Mouse (Mus musculus): ENCODE data around the gene Krba1. TPM values are rescaled to one million over a fixed set of nuclear protein-coding genes. Genes with fewer than 3 reads are reported as not detected.

Krba1 gene
- total and polyA plus RNA-seq, 3 experiments = 4.8 to 8.7 TPM; not detected in 1

DNA sequence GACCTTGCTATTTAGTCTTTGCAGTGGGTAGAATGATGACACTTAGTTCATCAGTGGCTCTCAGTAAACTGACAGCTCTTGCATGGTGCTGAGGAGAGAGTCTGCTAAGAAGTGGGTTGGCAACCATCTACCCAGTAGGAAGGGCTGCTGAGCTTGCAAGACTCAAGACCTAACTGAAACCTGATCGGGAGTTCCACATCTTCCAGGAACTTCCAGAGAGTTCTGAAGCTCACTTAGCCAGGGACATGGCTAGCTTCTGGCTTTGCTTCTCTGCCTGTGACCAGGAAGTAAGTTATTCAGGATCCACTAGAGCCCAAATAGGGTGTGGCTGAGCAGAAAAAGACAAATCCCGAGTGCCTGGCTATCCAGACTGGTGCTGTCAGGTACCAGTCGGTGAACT is 17.3 kb downstream of the Krba1 start:
- no peak for DNase-seq (ENCODE audit: low read depth, low spot score)
- Histone ChIP-seq H3K9ac (ENCODE audit: control insufficient read depth, low read depth, low read length, poor library complexity, severe bottlenecking) (no peak overlapping the region), H3K27me3 (ENCODE audit: control insufficient read depth in 1 of 2, insufficient read depth in 2 of 2, low read length in 2 of 2) (no peaks in the 10 kb centered on the region), H3K36me3 (ENCODE audit: control insufficient read depth in 1 of 2, insufficient read depth in 2 of 2, low read length in 2 of 2) (no peaks in the 10 kb centered on the region), H3K4me1 (ENCODE audit: control insufficient read depth in 1 of 2, insufficient read depth in 2 of 2, low read length in 2 of 2) (no peaks in the 10 kb centered on the region), H3K79me2 (ENCODE audit: control insufficient read depth, insufficient read depth, low read length, poor library complexity) (no peaks in the 10 kb centered on the region), H3K27ac (ENCODE audit: control insufficient read depth, low read depth, low read length) (no peak overlapping the region), H3K9me3 (replicated peaks; ENCODE audit: insufficient read depth, low read length) (no peaks in the 10 kb centered on the region), H3K4me3 (ENCODE audit: control insufficient read depth in 1 of 2, insufficient read depth in 1 of 2, low read depth in 2 of 2, low read length in 2 of 2) (no peak overlapping the region)
- TF ChIP-seq TCF12 (IDR thresholded peaks at IDR 0.05; ENCODE audit: low read depth, low read length) (no peak), MAFK (IDR thresholded peaks at IDR 0.05; ENCODE audit: borderline replicate concordance, low read depth, low read length) (no peak), POLR2A (IDR thresholded peaks at IDR 0.05; ENCODE audit: control insufficient read depth in 1 of 2, insufficient read depth in 1 of 2, low read depth in 1 of 2, low read length in 2 of 2, poor library complexity in 1 of 2) (no peak), ZC3H11A (IDR thresholded peaks at IDR 0.05; ENCODE audit: low read depth, low read length) (no peak), SMC3 (IDR thresholded peaks at IDR 0.05; ENCODE audit: low read depth, low read length) (no peak), RCOR1 (IDR thresholded peaks at IDR 0.05; ENCODE audit: low read depth, low read length) (no peak), EP300 (IDR thresholded peaks at IDR 0.05; ENCODE audit: low read depth in 1 of 2, low read length in 2 of 2) (no peak), POLR2AphosphoS5 (IDR thresholded peaks at IDR 0.05; ENCODE audit: borderline replicate concordance, low read depth, low read length) (no peak), ZKSCAN1 (IDR thresholded peaks at IDR 0.05; ENCODE audit: low read depth, low read length) (no peak), NRF1 (IDR thresholded peaks at IDR 0.05; ENCODE audit: insufficient read depth, low read depth, low read length, poor library complexity, severe bottlenecking) (no peak), RAD21 (IDR thresholded peaks at IDR 0.05; ENCODE audit: low read depth, low read length) (no peak), MAZ (IDR thresholded peaks at IDR 0.05; ENCODE audit: low read depth, low read length) (no peak), CTCF (IDR thresholded peaks at IDR 0.05 in 2 of 3, conservative IDR thresholded peaks at IDR 0.05 in 1 of 3; ENCODE audit: control insufficient read depth in 1 of 3, insufficient read depth in 1 of 3, low read depth in 2 of 3, low read length in 3 of 3, poor library complexity in 1 of 3, severe bottlenecking in 1 of 3) (no peak), CHD2 (IDR thresholded peaks at IDR 0.05; ENCODE audit: low read length) (no peak)

DNA sequence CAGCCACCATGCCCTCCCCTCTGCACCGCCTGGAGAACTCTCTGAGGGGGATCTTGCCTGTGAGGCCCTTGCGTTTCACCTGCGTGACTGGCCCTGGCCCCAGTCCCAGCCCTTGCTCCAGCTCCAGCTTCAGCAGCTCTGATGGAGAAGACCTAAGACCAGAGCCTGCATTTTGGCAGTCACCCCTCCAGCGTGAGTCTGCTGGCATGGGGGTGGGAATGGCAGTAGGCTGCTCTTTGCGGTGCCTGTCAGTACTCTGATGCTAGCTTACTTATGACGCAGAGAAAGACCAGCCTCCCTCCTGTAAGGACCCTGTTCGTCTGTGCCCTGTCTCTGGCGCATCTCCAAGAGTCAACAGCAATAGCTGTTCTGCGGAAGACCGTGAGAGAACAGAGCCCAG is 17.7 kb downstream of the Krba1 start:
- H3K4me1 ChIP-seq (ENCODE audit: control insufficient read depth in 1 of 2, insufficient read depth in 2 of 2, low read length in 2 of 2) = no peaks in the 10 kb centered on the region
- H3K27me3 ChIP-seq (ENCODE audit: control insufficient read depth in 1 of 2, insufficient read depth in 2 of 2, low read length in 2 of 2) = no peaks in the 10 kb centered on the region
- H3K36me3 ChIP-seq (ENCODE audit: control insufficient read depth in 1 of 2, insufficient read depth in 2 of 2, low read length in 2 of 2) = no peaks in the 10 kb centered on the region
- no peak overlapping the region for H3K4me3 ChIP-seq (ENCODE audit: control insufficient read depth in 1 of 2, insufficient read depth in 1 of 2, low read depth in 2 of 2, low read length in 2 of 2)
- no peak for DNase-seq (ENCODE audit: low read depth, low spot score)
- H3K27ac ChIP-seq (ENCODE audit: control insufficient read depth, low read depth, low read length) = no peak overlapping the region
- H3K9me3 ChIP-seq (replicated peaks; ENCODE audit: insufficient read depth, low read length) = no peaks in the 10 kb centered on the region
- no peaks in the 10 kb centered on the region for H3K79me2 ChIP-seq (ENCODE audit: control insufficient read depth, insufficient read depth, low read length, poor library complexity)
- TF ChIP-seq NRF1 (IDR thresholded peaks at IDR 0.05; ENCODE audit: insufficient read depth, low read depth, low read length, poor library complexity, severe bottlenecking) (no peak), MEF2A (IDR thresholded peaks at IDR 0.05; ENCODE audit: extremely low read depth, insufficient replicate concordance, low read depth, low read length, poor library complexity, severe bottlenecking) (no peak), ETS1 (IDR thresholded peaks at IDR 0.05; ENCODE audit: low read depth, low read length) (no peak), MYC (IDR thresholded peaks at IDR 0.05; ENCODE audit: low read depth, low read length) (no peak), JUND (IDR thresholded peaks at IDR 0.05; ENCODE audit: low read depth, low read length) (no peak), ZNF384 (IDR thresholded peaks at IDR 0.05; ENCODE audit: low read depth, low read length) (no peak), ZMIZ1 (IDR thresholded peaks at IDR 0.05; ENCODE audit: low read depth, low read length) (no peak), MAX (IDR thresholded peaks at IDR 0.05; ENCODE audit: low read length) (no peak), RAD21 (IDR thresholded peaks at IDR 0.05; ENCODE audit: low read depth, low read length) (no peak), E2F4 (IDR thresholded peaks at IDR 0.05; ENCODE audit: borderline replicate concordance, low read depth, low read length) (no peak), MYB (IDR thresholded peaks at IDR 0.05; ENCODE audit: low read depth, low read length) (no peak), CHD2 (IDR thresholded peaks at IDR 0.05; ENCODE audit: low read length) (no peak), BHLHE40 (IDR thresholded peaks at IDR 0.05; ENCODE audit: borderline replicate concordance, low read depth, low read length) (no peak), GATA1 (IDR thresholded peaks at IDR 0.05; ENCODE audit: low read depth, low read length) (no peak), TBP (IDR thresholded peaks at IDR 0.05; ENCODE audit: low read depth, low read length) (no peak), MAZ (IDR thresholded peaks at IDR 0.05; ENCODE audit: low read depth, low read length) (no peak)
- H3K9ac ChIP-seq (ENCODE audit: control insufficient read depth, low read depth, low read length, poor library complexity, severe bottlenecking) = no peak overlapping the region

Measured in MEL (cell line).